Mouse (Mus musculus) kidney, adult 2 months (tissue): ENCODE measurements around the gene Gm8229. TPM values are rescaled to one million over a fixed set of nuclear protein-coding genes. Genes with fewer than 3 reads are reported as not detected.
"Not testable (repeated sequence)": the region's sequence is repeated elsewhere in the genome, so short reads cannot be mapped to it uniquely, and the experiment has no call there.

Experiments used
- DNase-seq: peaks from one replicate; pipeline ENCODE4 v3.0.0; 2021
- H3K27ac ChIP-seq: fragments of 200-500 bp; 2 replicates; pipeline ENCODE4 v1.5.1; 2012; ENCODE audit warnings: low read depth, low read length, control low read depth, inconsistent platforms; ENCODE audit not compliant: insufficient read depth
- H3K27me3 ChIP-seq: fragments of 200-500 bp; replicated peaks from 2 replicates; pipeline ENCODE4 v1.6.1; 2012; ENCODE audit warnings: mild to moderate bottlenecking, moderate library complexity, low read length, inconsistent platforms; ENCODE audit not compliant: control insufficient read depth, insufficient read depth
- H3K36me3 ChIP-seq: fragments of 200-500 bp; 2 replicates; pipeline ENCODE4 v1.6.1; 2012; ENCODE audit warnings: mild to moderate bottlenecking, moderate library complexity, low read length, inconsistent platforms; ENCODE audit not compliant: control insufficient read depth, insufficient read depth
- H3K4me1 ChIP-seq: fragments of 200-500 bp; 2 replicates; pipeline ENCODE4 v1.6.1; 2011; ENCODE audit warnings: low read length; ENCODE audit not compliant: control insufficient read depth, insufficient read depth
- H3K4me3 ChIP-seq: fragments of 200-500 bp; 2 replicates; pipeline ENCODE4 v1.5.1; 2011; ENCODE audit warnings: mild to moderate bottlenecking, low read depth, low read length, control low read depth; ENCODE audit not compliant: insufficient read depth
- WGBS: fragments of 180-500 bp; shearing (Covaris S2); methylation state at CpG from one replicate; pipeline ENCODE4 v1.1.7; 2018; 5-methylcytosine and 5-hydroxymethylcytosine counted together
- polyA plus RNA-seq: library from polyadenylated mRNA; depleted of rRNA; stranded (reverse); fragments of >200 nt; gene quantifications from 2 replicates; pipeline ENCODE4 v1.2.3, GENCODE M21; 2012; rRNA removed

Gene Gm8229
- polyA plus RNA-seq = not detected in 2 replicates

DNA sequence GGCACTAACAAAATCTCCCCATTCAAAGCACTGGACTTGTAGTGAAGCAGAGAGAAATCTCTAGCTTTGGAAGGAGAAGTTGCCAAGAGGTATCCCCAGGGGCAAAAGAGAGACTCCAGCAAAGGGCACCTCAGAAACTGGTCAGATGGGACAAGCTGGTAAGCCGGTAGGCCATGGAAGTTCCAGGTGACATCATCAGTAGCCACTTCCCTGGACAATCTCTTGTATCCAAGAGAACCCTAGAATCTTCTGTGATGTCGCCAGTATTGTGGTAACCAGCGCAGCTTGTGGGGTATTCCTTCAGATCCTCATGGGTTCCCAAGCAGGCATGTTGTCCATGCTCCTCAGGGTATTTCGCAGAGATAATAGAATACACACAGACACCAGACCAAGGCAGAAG is at the start of gene Gm8229:
TSS of gene Gm8229 (plus strand) at position 301 of the 400 bp plus-strand sequence.
- H3K27ac ChIP-seq, H3K27me3 ChIP-seq, H3K4me3 ChIP-seq, H3K36me3 ChIP-seq, DNase-seq, H3K4me1 ChIP-seq: not testable (repeated sequence)
- WGBS = 90% methylated on average over 4 of the region's 4 CpGs

- not testable (repeated sequence) for H3K4me3 ChIP-seq, H3K27me3 ChIP-seq, H3K36me3 ChIP-seq, DNase-seq, H3K4me1 ChIP-seq, H3K27ac ChIP-seq
- no CpG with 5 or more reads among the region's 2 CpGs for WGBS
These were observed 26.7 kb upstream of the Gm8229 start, which contains the start of gene Gm5930 for GRCm38 (mm10) chr14:44338484-44338883. Gene Gm5930, minus strand, starts transcription at chr14:44338584.

- not testable (repeated sequence) for DNase-seq, H3K27me3 ChIP-seq, H3K36me3 ChIP-seq, H3K4me1 ChIP-seq, H3K27ac ChIP-seq, H3K4me3 ChIP-seq
- 30% methylated on average over 2 of the region's 2 CpGs for WGBS
These were observed 3.7 kb upstream of the Gm8229 start for GRCm38 (mm10) chr14:44361416-44361815.

- not testable (repeated sequence) for H3K27me3 ChIP-seq, H3K4me3 ChIP-seq, H3K27ac ChIP-seq, H3K36me3 ChIP-seq, DNase-seq, H3K4me1 ChIP-seq
These were observed 2.9 kb upstream of the Gm8229 start for GRCm38 (mm10) chr14:44362301-44362700.

DNA sequence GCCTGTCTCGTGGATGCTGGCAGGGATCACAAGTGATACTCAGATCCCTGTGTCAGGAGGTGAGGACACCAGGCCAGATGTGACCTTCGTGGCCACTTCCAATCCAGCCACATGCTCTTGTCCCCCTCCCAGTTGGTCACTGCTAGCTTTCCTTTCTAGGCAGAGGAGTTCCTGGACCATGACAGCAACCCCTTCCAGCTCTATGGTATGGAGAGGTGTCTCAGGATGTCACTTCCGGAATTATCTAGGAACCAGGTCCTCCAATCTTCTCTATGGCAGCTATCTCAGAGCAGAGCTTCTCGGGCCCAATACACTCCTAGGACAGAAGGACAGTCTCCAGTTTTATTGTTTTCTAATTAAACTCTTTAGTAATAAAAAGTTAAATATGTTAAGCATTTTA is 19.1 kb downstream of the Gm8229 start:
- not testable (repeated sequence) for DNase-seq, H3K27me3 ChIP-seq, H3K4me1 ChIP-seq, H3K27ac ChIP-seq, H3K36me3 ChIP-seq, H3K4me3 ChIP-seq
- WGBS = 74% methylated on average over 4 of the region's 4 CpGs

DNA sequence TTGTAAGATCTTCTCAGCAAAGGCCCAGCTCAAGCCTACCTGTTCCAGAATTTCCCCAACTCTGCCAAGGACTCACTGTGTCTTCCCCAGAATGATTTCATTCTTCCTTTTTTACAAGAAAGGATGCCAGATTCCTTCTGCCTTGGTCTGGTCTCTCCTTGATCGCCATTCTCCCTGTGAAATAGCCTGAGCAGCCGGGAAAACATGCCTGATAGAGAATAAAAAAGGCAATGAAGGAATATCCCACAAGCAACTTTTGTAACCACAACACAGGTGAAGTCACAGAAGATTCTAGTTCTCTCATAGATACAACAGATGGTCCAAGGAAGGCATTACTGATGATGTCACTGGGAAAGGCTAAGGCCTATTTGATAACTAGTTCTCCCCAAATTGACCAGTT is 45.4 kb downstream of the Gm8229 start, which contains the start of gene Gm3371:
TSS of gene Gm3371 (minus strand) at position 101 of the 400 bp plus-strand sequence.
- H3K27ac ChIP-seq, H3K36me3 ChIP-seq, H3K4me1 ChIP-seq, H3K4me3 ChIP-seq, H3K27me3 ChIP-seq, DNase-seq: not testable (repeated sequence)
- no CpG with 5 or more reads among the region's 2 CpGs for WGBS

Other genes starting within 250 kb of the Gm8229 start
- gene Gm3327, start 241.5 kb upstream of the Gm8229 start, polyA plus RNA-seq = not detected in 2 replicates
- not detected in 2 replicates for gene Gm8212, start 167.7 kb upstream of the Gm8229 start, polyA plus RNA-seq
- 0.06 TPM in 1 of 2 replicates, not detected in the other for gene 4930503E14Rik, start 152.1 kb upstream of the Gm8229 start, polyA plus RNA-seq
- gene Gm8220, start 79.8 kb upstream of the Gm8229 start, polyA plus RNA-seq = not detected in 2 replicates
- gene Gm5930, start 26.8 kb upstream of the Gm8229 start, polyA plus RNA-seq = not detected in 2 replicates
- not detected in 2 replicates for gene Gm3371, start 45.3 kb downstream of the Gm8229 start, polyA plus RNA-seq
- gene Gm8232, start 68.3 kb downstream of the Gm8229 start, polyA plus RNA-seq = not detected in 2 replicates
- gene BC061237, start 127.1 kb downstream of the Gm8229 start, polyA plus RNA-seq = not detected in 2 replicates
- not detected in 2 replicates for gene Gm17093, start 152.9 kb downstream of the Gm8229 start, polyA plus RNA-seq
- not detected in 2 replicates for gene Gm8247, start 217.8 kb downstream of the Gm8229 start, polyA plus RNA-seq